Mouse (Mus musculus): ENCODE results near the gene Bmp10. TPM values are rescaled to one million over a fixed set of nuclear protein-coding genes. Genes with fewer than 3 reads are reported as not detected.

Gene Bmp10
- total RNA-seq, 2 experiments from 2014 or later: not detected

GRCm38 (mm10) chr6:87412011-87412410 lies 16.8 kb upstream of the Bmp10 start:
- intact Hi-C loops (cut with DNase I): no loop called here
- H3K27ac ChIP-seq: no peak overlapping the region
- H3K4me3 ChIP-seq: no peak overlapping the region
- TF ChIP-seq CTCF (IDR thresholded peaks at IDR 0.05): no peak
- no peak for DNase-seq

GRCm38 (mm10) chr6:87422304-87422703 lies 6.5 kb upstream of the Bmp10 start:
- TF ChIP-seq CTCF (IDR thresholded peaks at IDR 0.05): no peak
- intact Hi-C loops (cut with DNase I): no loop called here
- no peak for DNase-seq
- no peak overlapping the region for H3K27ac ChIP-seq
- H3K4me3 ChIP-seq: no peak overlapping the region

- intact Hi-C loops (cut with DNase I): no loop called here
- TF ChIP-seq CTCF (IDR thresholded peaks at IDR 0.05): no peak
- peak overlapping the region; percentile 54 for H3K4me3 ChIP-seq
- no peak overlapping the region for H3K27ac ChIP-seq
- DNase-seq: no peak
Measured at GRCm38 (mm10) chr6:87424037-87424816, 4.6 kb upstream of the Bmp10 start.

GRCm38 (mm10) chr6:87426954-87427353 lies 1.8 kb upstream of the Bmp10 start:
- no peak for TF ChIP-seq CTCF (IDR thresholded peaks at IDR 0.05)
- Histone ChIP-seq H3K27ac (no peak overlapping the region), H3K4me3 (no peak overlapping the region)
- intact Hi-C loops (cut with DNase I): no loop called here
- DNase-seq: no peak

- intact Hi-C loops (cut with DNase I): no loop called here
- no peak for TF ChIP-seq CTCF (IDR thresholded peaks at IDR 0.05)
- H3K4me3 ChIP-seq: no peak overlapping the region
- no peak for DNase-seq
- H3K27ac ChIP-seq: no peak overlapping the region
Measured at GRCm38 (mm10) chr6:87427616-87428015, 1.2 kb upstream of the Bmp10 start.

- intact Hi-C loops (cut with DNase I): no loop called here
- H3K27ac ChIP-seq: no peak overlapping the region
- H3K4me3 ChIP-seq: no peak overlapping the region
- no peak for TF ChIP-seq CTCF (IDR thresholded peaks at IDR 0.05)
- no peak for DNase-seq
Measured at GRCm38 (mm10) chr6:87435791-87436190, 7.0 kb downstream of the Bmp10 start.

GRCm38 (mm10) chr6:87436745-87437144 lies 8.0 kb downstream of the Bmp10 start:
- no peak overlapping the region for H3K4me3 ChIP-seq
- no peak overlapping the region for H3K27ac ChIP-seq
- TF ChIP-seq CTCF (IDR thresholded peaks at IDR 0.05): no peak
- intact Hi-C loops (cut with DNase I): no loop called here
- no peak for DNase-seq

- intact Hi-C loops (cut with DNase I): no loop called here
- TF ChIP-seq CTCF (IDR thresholded peaks at IDR 0.05): no peak
- no peak for DNase-seq
- Histone ChIP-seq H3K27ac (no peak overlapping the region), H3K4me3 (no peak overlapping the region)
Measured at GRCm38 (mm10) chr6:87443253-87443652, 14.5 kb downstream of the Bmp10 start.

- no peak for TF ChIP-seq CTCF (IDR thresholded peaks at IDR 0.05)
- intact Hi-C loops (cut with DNase I): no loop called here
Measured at GRCm38 (mm10) chr6:87445222-87445621, 16.4 kb downstream of the Bmp10 start.

GRCm38 (mm10) chr6:87447217-87447616 lies 18.4 kb downstream of the Bmp10 start:
- no peak overlapping the region for H3K27ac ChIP-seq
- intact Hi-C loops (cut with DNase I): no loop called here
- TF ChIP-seq CTCF (IDR thresholded peaks at IDR 0.05): no peak
- no peak overlapping the region for H3K4me3 ChIP-seq
- DNase-seq: no peak

More at GRCm38 (mm10) chr6:87445222-87445621, 16.4 kb downstream of the Bmp10 start:
- Histone ChIP-seq H3K4me3 (no peak overlapping the region), H3K27ac (no peak overlapping the region)
- no peak for DNase-seq

- Histone ChIP-seq H3K4me3 (no peak overlapping the region), H3K27ac (no peak overlapping the region)
- no peak for TF ChIP-seq CTCF (IDR thresholded peaks at IDR 0.05)
- intact Hi-C loops (cut with DNase I): no loop called here
- no peak for DNase-seq
Measured at GRCm38 (mm10) chr6:87449534-87449933, 20.7 kb downstream of the Bmp10 start.

- Histone ChIP-seq H3K4me3 (no peak overlapping the region), H3K27ac (no peak overlapping the region)
- intact Hi-C loops (cut with DNase I): loop anchor here (5.0 kb wide), 1 partner anchor 54 kb away; no protein-coding TSS in a partner anchor
- TF ChIP-seq CTCF (IDR thresholded peaks at IDR 0.05): peak; percentile 79
- DNase-seq: peak; percentile 54
Measured at GRCm38 (mm10) chr6:87451016-87451415, 22.2 kb downstream of the Bmp10 start.

GRCm38 (mm10) chr6:87451771-87452170 lies 23.0 kb downstream of the Bmp10 start:
- intact Hi-C loops (cut with DNase I): loop anchor here (5.0 kb wide), 1 partner anchor 54 kb away; no protein-coding TSS in a partner anchor
- no peak overlapping the region for H3K4me3 ChIP-seq
- no peak for DNase-seq
- TF ChIP-seq CTCF (IDR thresholded peaks at IDR 0.05): no peak
- H3K27ac ChIP-seq: no peak overlapping the region

GRCm38 (mm10) chr6:87455507-87455906 lies 26.7 kb downstream of the Bmp10 start:
- H3K4me3 ChIP-seq: no peak overlapping the region
- H3K27ac ChIP-seq: no peak overlapping the region
- no peak for TF ChIP-seq CTCF (IDR thresholded peaks at IDR 0.05)
- intact Hi-C loops (cut with DNase I): no loop called here
- no peak for DNase-seq
